Mouse (Mus musculus): ENCODE data around the gene Bach1. TPM values are rescaled to one million over a fixed set of nuclear protein-coding genes. Genes with fewer than 3 reads are reported as not detected.

Bach1 gene
- total and polyA plus RNA-seq, 3 experiments: 11.4 to 20.9 (median 13.4) TPM

DNA sequence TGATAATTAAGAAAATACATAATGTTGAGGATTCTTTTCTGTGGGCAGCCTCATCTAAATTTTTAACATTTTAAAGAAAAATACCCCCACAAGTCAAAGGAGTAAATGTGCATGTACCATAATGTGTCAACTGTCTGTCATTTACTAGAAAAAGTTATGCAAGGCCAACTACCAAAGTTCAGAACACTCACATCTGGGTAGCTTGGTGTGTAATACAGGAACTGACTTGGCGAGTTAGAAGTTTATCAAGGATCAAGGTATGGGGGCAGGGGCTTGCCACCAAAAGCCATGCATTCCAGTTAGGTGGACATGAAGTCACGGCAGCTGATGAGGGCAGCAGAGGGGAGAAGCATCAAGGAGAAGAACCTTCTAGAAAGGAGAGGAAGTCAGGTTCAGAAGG is 13.2 kb downstream of the Bach1 start:
- Histone ChIP-seq H3K27ac (ENCODE audit: insufficient read depth, low read depth) (peak overlapping the region; percentile 57; the same call in 1 of the 2 replicates), H3K4me1 (ENCODE audit: control insufficient read depth in 1 of 2, insufficient read depth in 2 of 2) (peaks cover 30 to 75% of the 10 kb centered on the region in 2 experiments), H3K79me2 (replicated peaks; ENCODE audit: control insufficient read depth, extremely low read depth, insufficient read depth, poor library complexity, severe bottlenecking) (peaks cover 79% of the 10 kb centered on the region), H3K9ac (ENCODE audit: insufficient read depth, low read depth) (no peak overlapping the region), H3K9me3 (replicated peaks; ENCODE audit: low read length) (no peaks in the 10 kb centered on the region), H3K4me3 (replicated peaks in 1 of 3; ENCODE audit: low read depth in 2 of 3, low read length in 2 of 3, poor library complexity in 1 of 3) (no peak overlapping the region), H3K27me3 (replicated peaks) (no peaks in the 10 kb centered on the region), H3K4me2 (ENCODE audit: insufficient read depth, low read depth, poor library complexity, severe bottlenecking) (no peak overlapping the region), H3K36me3 (replicated peaks in 1 of 2; ENCODE audit: control insufficient read depth in 1 of 2, insufficient read depth in 1 of 2, low read length in 1 of 2) (peaks cover 16 to 43% of the 10 kb centered on the region in 2 experiments)
- in situ Hi-C loops (cut with MboI; ENCODE audit: low pct_ligation_motif_present, low pct_unique_long_range_greater_than_20kb, low sequenced_read_pairs): no loop called here
- no peak for TF ChIP-seq CHD1 (IDR thresholded peaks at IDR 0.05; ENCODE audit: low read depth, low read length)
- TF ChIP-seq MYC (IDR thresholded peaks at IDR 0.05; ENCODE audit: low read depth, low read length): no peak
- TF ChIP-seq TCF12 (IDR thresholded peaks at IDR 0.05; ENCODE audit: low read depth, low read length): no peak
- TF ChIP-seq SIN3A (IDR thresholded peaks at IDR 0.05; ENCODE audit: low read length): no peak
- TF ChIP-seq MAZ (IDR thresholded peaks at IDR 0.05; ENCODE audit: low read depth, low read length): no peak
- TF ChIP-seq ZC3H11A (IDR thresholded peaks at IDR 0.05; ENCODE audit: low read depth, low read length): no peak
- TF ChIP-seq NRF1 (IDR thresholded peaks at IDR 0.05; ENCODE audit: low read depth, low read length): no peak
- no peak for TF ChIP-seq IRF4 (IDR thresholded peaks at IDR 0.05; ENCODE audit: low read depth, low read length)
- no peak for TF ChIP-seq HCFC1 (IDR thresholded peaks at IDR 0.05; ENCODE audit: low read depth, low read length)
- TF ChIP-seq KAT2A (IDR thresholded peaks at IDR 0.05; ENCODE audit: insufficient replicate concordance, low read length): no peak
- TF ChIP-seq NELFE (IDR thresholded peaks at IDR 0.05; ENCODE audit: low read depth, low read length): no peak
- dilution Hi-C loops (cut with MboI; ENCODE audit: extremely low pct_ligation_motif_present, extremely low pct_unique_long_range_greater_than_20kb, low sequenced_read_pairs): no loop called here
- no peak for DNase-seq (ENCODE audit: extremely low read depth)

DNA sequence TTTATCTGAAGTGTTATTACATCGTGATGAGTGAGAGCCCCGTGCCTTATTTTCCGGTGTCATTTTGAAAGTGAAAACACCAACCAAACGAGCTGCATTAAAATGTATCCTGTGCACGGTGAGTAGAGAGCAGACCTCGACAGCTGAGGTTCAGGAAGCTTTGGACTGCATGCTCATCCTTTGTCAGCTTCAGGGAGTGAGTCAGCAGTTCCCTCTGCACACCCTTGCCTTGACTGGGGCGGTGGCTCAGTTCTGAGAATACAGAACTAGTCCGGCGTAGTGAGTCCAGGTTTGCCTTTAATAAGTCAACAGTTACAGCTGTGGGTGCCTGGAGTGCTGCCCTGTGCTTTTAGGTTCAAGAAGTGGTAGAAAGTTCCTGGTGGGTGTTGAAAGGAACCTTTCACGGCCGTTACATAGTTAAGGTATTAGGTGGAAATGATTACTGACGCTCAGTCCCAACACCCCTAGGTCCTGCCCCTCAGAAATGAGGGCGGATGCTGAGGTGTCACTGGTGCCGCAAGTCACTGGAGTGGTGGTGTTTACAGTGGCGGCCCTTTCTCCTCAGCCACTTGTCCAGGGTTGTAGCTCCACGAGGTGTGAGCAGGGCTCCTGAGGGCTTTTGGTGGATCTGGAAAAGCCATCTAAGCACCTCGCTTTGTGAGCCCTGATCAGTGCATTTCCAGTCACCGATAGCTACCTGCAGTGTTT is 14.4 kb downstream of the Bach1 start:
- peaks cover 19 to 46% of the 10 kb centered on the region in 2 experiments for H3K36me3 ChIP-seq (replicated peaks in 1 of 2; ENCODE audit: control insufficient read depth in 1 of 2, insufficient read depth in 1 of 2, low read length in 1 of 2)
- H3K4me2 ChIP-seq (ENCODE audit: insufficient read depth, low read depth, poor library complexity, severe bottlenecking): peak overlapping the region; percentile 70
- in situ Hi-C loops (cut with MboI; ENCODE audit: low pct_ligation_motif_present, low pct_unique_long_range_greater_than_20kb, low sequenced_read_pairs) (no loop called here), dilution Hi-C loops (cut with MboI; ENCODE audit: extremely low pct_ligation_motif_present, extremely low pct_unique_long_range_greater_than_20kb, low sequenced_read_pairs) (no loop called here)
- H3K79me2 ChIP-seq (replicated peaks; ENCODE audit: control insufficient read depth, extremely low read depth, insufficient read depth, poor library complexity, severe bottlenecking): peaks cover 69% of the 10 kb centered on the region
- peak overlapping the region; percentile 57 for H3K27ac ChIP-seq (ENCODE audit: insufficient read depth, low read depth)
- peak overlapping the region in 1 of 3 experiments; percentile 3 for H3K4me3 ChIP-seq (replicated peaks in 1 of 3; ENCODE audit: low read depth in 2 of 3, low read length in 2 of 3, poor library complexity in 1 of 3)
- H3K4me1 ChIP-seq (ENCODE audit: control insufficient read depth in 1 of 2, insufficient read depth in 2 of 2): peaks cover 33 to 75% of the 10 kb centered on the region in 2 experiments
- peak overlapping the region; percentile 36; the same call in 1 of the 2 replicates for H3K9ac ChIP-seq (ENCODE audit: insufficient read depth, low read depth)
- peak; percentile 85 for DNase-seq (ENCODE audit: extremely low read depth)
- H3K9me3 ChIP-seq (replicated peaks; ENCODE audit: low read length): no peaks in the 10 kb centered on the region
- no peaks in the 10 kb centered on the region for H3K27me3 ChIP-seq (replicated peaks)
- peak; percentile 85 for TF ChIP-seq IRF4 (IDR thresholded peaks at IDR 0.05; ENCODE audit: low read depth, low read length)
- no peak for TF ChIP-seq TBP (conservative IDR thresholded peaks at IDR 0.05; ENCODE audit: low read depth, low read length)
- TF ChIP-seq MAFK (IDR thresholded peaks at IDR 0.05; ENCODE audit: insufficient replicate concordance, low read length): peak; percentile 98
- no peak; the same call in 1 of the 2 replicates for TF ChIP-seq NELFE (IDR thresholded peaks at IDR 0.05; ENCODE audit: low read depth, low read length)
- peak; percentile 69 for TF ChIP-seq JUN (IDR thresholded peaks at IDR 0.05; ENCODE audit: insufficient read depth, low read depth, low read length)
- TF ChIP-seq ZNF384 (IDR thresholded peaks at IDR 0.05; ENCODE audit: low read depth, low read length): 0 out of 2 replicates have a peak, but pooled peaks have one; percentile 15
- TF ChIP-seq RCOR1 (conservative IDR thresholded peaks at IDR 0.05; ENCODE audit: low read depth, low read length): 0 out of 2 replicates have a peak, but pooled peaks have one; percentile 41
- TF ChIP-seq KAT2A (IDR thresholded peaks at IDR 0.05; ENCODE audit: insufficient replicate concordance, low read length): no peak
- TF ChIP-seq NRF1 (IDR thresholded peaks at IDR 0.05; ENCODE audit: low read depth, low read length): no peak
- TF ChIP-seq USF1 (IDR thresholded peaks at IDR 0.05; ENCODE audit: low read depth, low read length): no peak
- peak; percentile 97 for TF ChIP-seq ETS1 (conservative IDR thresholded peaks at IDR 0.05; ENCODE audit: low read depth, low read length)
- TF ChIP-seq HCFC1 (IDR thresholded peaks at IDR 0.05; ENCODE audit: low read depth, low read length): 0 out of 2 replicates have a peak, but pooled peaks have one; percentile 20
- peak; percentile 94 for TF ChIP-seq BHLHE40 (IDR thresholded peaks at IDR 0.05; ENCODE audit: low read depth, low read length)
- no peak for TF ChIP-seq CHD2 (IDR thresholded peaks at IDR 0.05; ENCODE audit: low read length)
- TF ChIP-seq MXI1 (IDR thresholded peaks at IDR 0.05; ENCODE audit: low read depth, low read length): peak; percentile 90
- TF ChIP-seq CHD1 (IDR thresholded peaks at IDR 0.05; ENCODE audit: low read depth, low read length): no peak
- TF ChIP-seq ZKSCAN1 (IDR thresholded peaks at IDR 0.05; ENCODE audit: borderline replicate concordance, low read depth, low read length): no peak
- no peak for TF ChIP-seq PAX5 (IDR thresholded peaks at IDR 0.05; ENCODE audit: low read length)
- peak; percentile 76 for TF ChIP-seq MAX (IDR thresholded peaks at IDR 0.05; ENCODE audit: low read length)
- TF ChIP-seq MYC (IDR thresholded peaks at IDR 0.05; ENCODE audit: low read depth, low read length): peak; percentile 83; the same call in 1 of the 2 replicates
- 0 out of 2 replicates have a peak, but pooled peaks have one; percentile 54 for TF ChIP-seq ELF1 (IDR thresholded peaks at IDR 0.05; ENCODE audit: low read depth, low read length)
- TF ChIP-seq E2F4 (IDR thresholded peaks at IDR 0.05; ENCODE audit: insufficient replicate concordance, low read depth, low read length): no peak
- peak; percentile 45; the same call in 1 of the 2 replicates for TF ChIP-seq TCF12 (IDR thresholded peaks at IDR 0.05; ENCODE audit: low read depth, low read length)
- TF ChIP-seq JUND (conservative IDR thresholded peaks at IDR 0.05; ENCODE audit: low read depth, low read length): peak; percentile 69
- no peak for TF ChIP-seq GABPA (IDR thresholded peaks at IDR 0.05; ENCODE audit: insufficient replicate concordance, low read depth, low read length)
- peak; percentile 43; the same call in 1 of the 2 replicates for TF ChIP-seq POLR2A (IDR thresholded peaks at IDR 0.05; ENCODE audit: low read depth, low read length)

Data from CH12.LX (cell line).